Mouse (Mus musculus) intestine, postnatal 0 days (tissue): Measurements from ENCODE around the gene Lhx6. TPM values are rescaled to one million over a fixed set of nuclear protein-coding genes. Genes with fewer than 3 reads are reported as not detected.
A peak's percentile ranks its signal among the peaks of the same experiment; 100 is the strongest.

Experiments
- ATAC-seq: fragments of 200-750 bp; cut with Nextera tagmentation; 2 replicates; pipeline ENCODE4 v1.8.0; 2017; ENCODE audit warnings: mild to moderate bottlenecking, moderate TSS enrichment, moderate library complexity
- H3K27ac ChIP-seq: fragments of 300-500 bp; sonication (generic); 2 replicates; pipeline ENCODE4 v1.5.1; 2014; ENCODE audit warnings: mild to moderate bottlenecking, low read depth, low read length, moderate library complexity
- H3K27me3 ChIP-seq: fragments of 300-500 bp; sonication (generic); replicated peaks from 2 replicates; pipeline ENCODE4 v1.6.1; 2014; ENCODE audit warnings: low read length, mixed read lengths; ENCODE audit not compliant: control insufficient read depth, insufficient read depth
- H3K36me3 ChIP-seq: fragments of 300-500 bp; sonication (generic); 2 replicates; pipeline ENCODE4 v1.6.1; 2014; ENCODE audit warnings: mild to moderate bottlenecking, moderate library complexity; ENCODE audit not compliant: control insufficient read depth, insufficient read depth
- H3K4me1 ChIP-seq: fragments of 300-500 bp; sonication (generic); replicated peaks from 2 replicates; pipeline ENCODE4 v1.6.1; 2014; ENCODE audit warnings: antibody characterized with exemption, low read length, mixed read lengths; ENCODE audit not compliant: control insufficient read depth, insufficient read depth
- H3K4me2 ChIP-seq: fragments of 300-500 bp; sonication (generic); replicated peaks from 2 replicates; pipeline ENCODE4 v1.6.1; 2014; ENCODE audit warnings: low read depth, mild to moderate bottlenecking, moderate library complexity
- H3K4me3 ChIP-seq: fragments of 300-500 bp; sonication (generic); 2 replicates; pipeline ENCODE4 v1.5.1; 2014; ENCODE audit warnings: low read depth, low read length
- H3K9ac ChIP-seq: fragments of 300-500 bp; sonication (generic); 2 replicates; pipeline ENCODE4 v1.6.1; 2014; ENCODE audit warnings: mild to moderate bottlenecking, low read depth, low read length
- H3K9me3 ChIP-seq: fragments of 300-500 bp; sonication (generic); 2 replicates; pipeline ENCODE4 v1.6.1; 2016; ENCODE audit warnings: mixed run types; ENCODE audit not compliant: control insufficient read depth
- CTCF ChIP-seq: sonication (generic); IDR thresholded peaks from 2 replicates; pipeline ENCODE4 v1.5.1; 2016; ENCODE audit warnings: low read depth, mild to moderate bottlenecking, control low read depth, antibody characterized with exemption, moderate library complexity
- WGBS: fragments of 180-500 bp; shearing (Covaris S2); extraction: QIAGEN DNeasy Blood & Tissue Kit; methylation state at CpG from one replicate; pipeline ENCODE4 v1.1.7; 2014; 5-methylcytosine and 5-hydroxymethylcytosine counted together
- polyA plus RNA-seq: library from polyadenylated mRNA; unstranded; fragments of >200 nt; fragmentation: Nextera tagmentation; extraction: Ambion mirVana; gene quantifications from 2 replicates; pipeline ENCODE4 v1.2.1, GENCODE M21; 2015

Lhx6 gene
- polyA plus RNA-seq, 1 experiment from 2014 or later = 0.61 TPM

DNA sequence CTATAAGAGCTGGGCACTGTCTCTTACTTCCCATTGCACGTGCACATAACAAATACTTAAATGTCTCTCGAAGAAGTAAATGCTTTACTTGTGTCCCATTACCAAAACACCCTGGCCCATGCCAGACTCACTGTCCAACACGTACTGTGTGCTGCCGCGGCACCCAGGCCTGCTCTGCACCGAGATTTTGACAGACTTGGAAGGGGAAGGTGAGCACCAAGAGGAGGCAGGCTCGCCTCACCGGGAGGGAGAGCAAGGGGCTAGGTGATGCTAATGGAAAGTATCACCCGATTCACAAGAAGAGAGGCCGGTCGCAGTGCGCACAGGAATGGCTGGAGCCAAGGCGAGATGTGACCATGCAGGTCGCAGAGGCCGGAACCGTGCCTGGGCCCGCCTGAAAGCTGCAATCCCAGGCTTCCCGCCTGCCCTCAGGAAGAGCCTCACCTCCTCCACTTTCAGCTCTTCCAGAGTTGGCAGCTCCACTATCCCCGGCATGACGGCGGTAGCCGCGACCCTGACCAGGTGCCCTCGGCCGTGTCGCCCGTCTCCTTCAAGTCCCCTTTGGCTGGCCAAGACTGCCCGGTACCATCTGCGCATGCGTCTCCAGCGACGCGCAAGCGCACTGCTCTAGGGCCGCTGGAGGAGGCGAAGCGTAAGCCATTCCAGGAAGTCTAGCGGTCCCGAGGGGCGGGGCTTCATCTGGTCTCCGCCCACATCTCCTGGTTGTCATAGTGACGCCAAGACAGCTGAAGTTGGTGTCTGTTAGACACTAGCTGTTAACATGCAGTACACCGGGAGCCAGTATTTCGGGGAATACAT lies 56.3 kb downstream of the Lhx6 start, which contains the start of the genes Ndufa8 and Morn5:
Gene Ndufa8 (minus strand): TSS at position 659 of the 819 bp plus-strand sequence.
Gene Morn5 (plus strand): TSS at position 711 of the 819 bp plus-strand sequence.
- Histone ChIP-seq H3K27ac (peak within 1 kb of the TSS; percentile 68), H3K4me1 (peaks cover 2% of the 10 kb centered on the region; the same call in 1 of the 2 replicates), H3K27me3 (no peaks in the 10 kb centered on the region), H3K9ac (peak within 1 kb of the TSS; percentile 79), H3K4me2 (peak within 1 kb of the TSS; percentile 82), H3K4me3 (peak within 1 kb of the TSS; percentile 74), H3K9me3 (no peaks in the 10 kb centered on the region), H3K36me3 (peaks cover 5% of the 10 kb centered on the region; the same call in 1 of the 2 replicates)
- ATAC-seq = peak; percentile 94
- no peak for TF ChIP-seq CTCF
- WGBS = under 1% methylated on average over 44 of the region's 44 CpGs

DNA sequence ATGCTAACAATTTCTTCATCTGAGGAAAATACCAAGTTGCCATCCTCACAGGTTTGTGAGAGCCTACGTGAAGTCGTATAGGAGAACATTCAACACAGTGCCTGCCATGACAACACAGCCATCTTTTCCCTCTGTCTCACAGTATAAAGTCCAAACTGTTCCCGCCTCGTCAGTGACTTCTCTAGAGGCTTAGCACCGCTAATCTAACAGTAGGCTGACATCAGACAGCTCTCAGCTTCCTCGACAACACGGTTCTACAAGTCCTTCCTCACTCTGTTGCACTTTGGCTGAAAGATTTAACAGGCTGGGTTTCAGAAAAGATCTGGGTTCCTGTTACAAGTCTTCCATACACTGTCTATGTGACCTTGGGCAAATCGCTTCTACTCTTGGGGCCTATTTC lies 57.0 kb downstream of the Lhx6 start:
- no peak for TF ChIP-seq CTCF
- Histone ChIP-seq H3K27me3 (no peaks in the 10 kb centered on the region), H3K4me3 (peak overlapping the region; percentile 74), H3K36me3 (peaks cover 13% of the 10 kb centered on the region; the same call in 1 of the 2 replicates), H3K27ac (peak overlapping the region; percentile 68), H3K4me1 (peaks cover 2% of the 10 kb centered on the region; the same call in 1 of the 2 replicates), H3K9ac (peak overlapping the region; percentile 79), H3K4me2 (peak overlapping the region; percentile 82), H3K9me3 (no peaks in the 10 kb centered on the region)
- peak; percentile 74 for ATAC-seq
- WGBS = 29% methylated on average over 8 of the region's 8 CpGs

DNA sequence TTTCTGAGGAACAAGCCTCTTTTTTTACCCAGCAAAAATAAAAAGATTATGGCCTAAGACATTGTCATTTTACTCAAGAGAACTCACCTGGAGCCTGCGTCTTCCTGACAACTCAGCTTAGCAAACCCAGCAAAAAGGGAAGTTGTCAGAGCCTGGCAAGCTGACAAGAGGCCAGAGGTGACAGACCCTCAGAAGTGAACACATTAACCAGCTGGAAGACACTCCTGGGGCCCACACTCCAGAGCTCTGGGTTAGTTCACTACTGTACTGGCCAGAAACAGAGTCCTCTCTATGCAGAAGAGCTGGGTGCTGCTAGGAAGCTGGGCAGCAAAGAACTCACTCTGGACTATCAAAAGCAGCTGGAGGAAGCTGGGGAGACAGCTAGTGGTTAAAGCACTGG lies 64.3 kb downstream of the Lhx6 start:
- WGBS = 69% methylated on average over 1 of the region's 1 CpGs
- H3K4me3 ChIP-seq = no peak overlapping the region

DNA sequence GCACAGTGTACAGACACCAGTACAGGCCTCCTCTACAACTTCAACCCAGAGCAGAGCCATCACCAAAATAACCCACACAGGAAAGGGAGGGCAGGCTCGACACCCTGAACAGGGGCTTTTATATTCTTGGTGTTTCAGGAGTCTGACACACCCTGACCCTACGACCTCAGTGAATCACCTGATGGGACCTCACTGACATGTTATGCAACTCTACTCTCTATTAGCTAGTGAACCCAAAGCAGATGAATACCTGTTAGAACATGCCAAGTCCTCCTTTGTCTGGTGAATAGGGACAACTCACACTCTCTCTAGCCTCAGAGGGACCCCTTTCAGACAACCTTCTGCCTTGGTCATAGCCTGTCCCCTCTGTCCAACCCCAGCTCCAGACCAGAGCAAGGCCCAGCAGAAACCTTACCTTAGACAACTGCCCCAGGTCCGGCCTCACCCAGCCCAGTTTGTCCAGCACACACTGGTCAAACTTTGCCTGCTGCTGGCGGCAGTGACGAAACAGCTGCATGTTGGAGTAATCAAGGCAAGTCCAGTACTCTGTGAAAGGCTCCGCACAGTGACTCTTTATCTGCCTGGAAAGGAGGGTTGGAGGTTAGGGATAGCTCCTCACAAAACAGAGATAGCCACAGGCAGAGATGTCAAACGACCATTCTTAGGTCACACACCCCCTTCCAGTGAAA lies 65.8 kb downstream of the Lhx6 start:
- no peak for ATAC-seq
- H3K4me1 ChIP-seq = no peaks in the 10 kb centered on the region
- TF ChIP-seq CTCF = no peak
- H3K4me3 ChIP-seq = no peak overlapping the region
- no peak overlapping the region for H3K9ac ChIP-seq
- no peaks in the 10 kb centered on the region for H3K9me3 ChIP-seq
- peaks cover 58% of the 10 kb centered on the region for H3K36me3 ChIP-seq
- H3K27ac ChIP-seq = no peak overlapping the region
- H3K4me2 ChIP-seq = no peak overlapping the region
- no peaks in the 10 kb centered on the region for H3K27me3 ChIP-seq
- WGBS = 68% methylated on average over 7 of the region's 7 CpGs

More for the DNA sequence above, 64.3 kb downstream of the Lhx6 start:
- Histone ChIP-seq H3K4me2 (no peak overlapping the region), H3K27me3 (no peaks in the 10 kb centered on the region), H3K4me1 (no peaks in the 10 kb centered on the region), H3K9me3 (no peaks in the 10 kb centered on the region), H3K36me3 (peaks cover 56% of the 10 kb centered on the region), H3K27ac (no peak overlapping the region), H3K9ac (no peak overlapping the region)
- no peak for ATAC-seq
- TF ChIP-seq CTCF = no peak

DNA sequence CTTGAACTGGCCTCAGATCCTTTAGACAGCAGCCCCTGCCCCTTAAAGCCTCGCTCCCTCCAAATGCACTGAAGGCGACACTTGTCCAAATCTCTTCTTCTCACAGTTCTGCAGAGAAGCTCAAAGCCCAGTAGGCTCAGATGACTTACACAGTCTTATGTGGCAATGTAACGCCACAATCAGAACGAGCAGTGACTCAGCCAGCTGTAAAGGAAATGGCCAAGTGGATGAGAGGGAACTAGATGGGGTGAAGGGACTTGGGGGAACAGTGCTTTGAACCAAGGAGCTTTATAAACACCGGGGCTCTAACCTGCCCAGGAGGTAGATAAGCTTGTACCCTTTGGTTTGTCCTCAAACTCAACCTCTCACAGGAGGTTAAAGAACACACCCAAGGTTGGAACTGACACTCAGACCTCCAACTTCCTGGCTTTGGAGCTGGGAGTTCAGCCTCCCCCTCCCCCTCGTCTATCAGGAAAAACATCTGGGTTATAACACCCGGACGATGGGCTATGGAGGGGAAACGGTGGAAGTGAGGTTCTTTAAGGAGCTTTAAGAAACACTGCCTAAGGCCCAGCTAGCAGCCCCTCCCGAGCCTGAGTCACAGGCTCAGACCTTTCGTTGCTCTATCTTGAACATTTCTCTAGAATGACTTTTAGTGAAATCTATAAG lies 69.7 kb downstream of the Lhx6 start:
- H3K4me1 ChIP-seq = no peaks in the 10 kb centered on the region
- ATAC-seq = no peak
- no peak overlapping the region for H3K4me2 ChIP-seq
- H3K9ac ChIP-seq = no peak overlapping the region
- H3K9me3 ChIP-seq = no peaks in the 10 kb centered on the region
- 60% methylated on average over 11 of the region's 11 CpGs for WGBS
- peak overlapping the region; percentile 23; the same call in 1 of the 2 replicates for H3K27ac ChIP-seq
- H3K4me3 ChIP-seq = no peak overlapping the region
- H3K27me3 ChIP-seq = no peaks in the 10 kb centered on the region
- no peak for TF ChIP-seq CTCF
- H3K36me3 ChIP-seq = peaks cover 42% of the 10 kb centered on the region

DNA sequence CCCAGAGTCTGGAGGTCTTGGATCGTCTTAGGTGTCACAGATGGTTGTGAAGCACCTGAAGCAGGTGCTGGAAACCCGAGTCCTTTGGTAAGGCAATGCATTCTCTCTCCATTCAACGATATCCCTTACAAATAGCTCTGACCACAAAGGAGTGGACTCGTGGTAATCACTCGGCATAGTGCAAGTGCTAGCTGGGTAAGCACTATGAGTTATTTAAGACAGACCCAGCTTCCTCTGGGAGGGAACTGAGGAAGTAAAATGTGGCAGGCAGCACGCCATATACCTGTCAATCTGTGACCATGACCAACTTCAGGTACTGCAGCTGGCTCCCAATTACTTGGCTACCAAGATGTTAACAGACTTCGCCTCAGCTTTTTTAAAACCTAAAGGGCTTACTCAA lies 70.3 kb downstream of the Lhx6 start:
- Histone ChIP-seq H3K9ac (no peak overlapping the region), H3K9me3 (no peaks in the 10 kb centered on the region), H3K4me1 (no peaks in the 10 kb centered on the region), H3K4me3 (no peak overlapping the region), H3K4me2 (no peak overlapping the region), H3K36me3 (peaks cover 39% of the 10 kb centered on the region), H3K27ac (no peak overlapping the region; the same call in 1 of the 2 replicates), H3K27me3 (no peaks in the 10 kb centered on the region)
- no peak for ATAC-seq
- WGBS = 83% methylated on average over 7 of the region's 7 CpGs
- TF ChIP-seq CTCF = no peak
